Mouse (Mus musculus) C2C12 (cell line): ENCODE results near the gene Wscd2.

ENCODE experiments used
- CTCF ChIP-seq: IDR thresholded peaks from one replicate; pipeline ENCODE4 v1.5.1; 2011; ENCODE audit not compliant: control insufficient read depth, insufficient read depth, insufficient read length
- MAX ChIP-seq: IDR thresholded peaks from one replicate; pipeline ENCODE4 v1.6.1; 2011; ENCODE audit warnings: mild to moderate bottlenecking, control low read depth

DNA sequence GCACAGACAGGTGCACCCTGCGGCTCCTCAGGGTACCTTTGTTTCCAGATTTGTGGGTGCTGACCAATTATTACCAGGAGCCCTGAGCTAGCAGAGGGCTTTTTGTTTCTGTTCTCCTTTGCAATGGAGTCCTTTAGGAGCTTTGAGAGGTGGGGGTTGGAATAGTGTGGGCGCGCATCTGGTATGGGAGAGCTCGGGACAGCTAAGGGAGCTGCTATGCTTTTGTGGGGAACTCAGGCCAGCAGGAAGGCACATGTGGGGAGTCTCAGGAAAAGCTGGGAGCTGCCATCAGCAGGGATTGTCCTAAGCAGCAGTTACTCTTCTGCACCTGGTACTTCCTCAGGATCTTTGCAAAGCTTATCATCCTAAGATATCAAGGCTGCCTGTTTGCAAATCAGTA, 89.0 kb downstream of the Wscd2 start:
- TF ChIP-seq CTCF (no peak), MAX (no peak)
